Mouse (Mus musculus): ENCODE measurements around the gene Olfr175-ps1.

The Olfr175-ps1 gene

GRCm38 (mm10) chr16:58826732-58827319 is at the start of gene Olfr175-ps1:
TSS of gene Olfr175-ps1 (minus strand) at chr16:58826782.
- no peak for DNase-seq (ENCODE audit: low spot score in 2 of 2)

GRCm38 (mm10) chr16:58874668-58875067 is 48.1 kb upstream of the Olfr175-ps1 start, which contains the start of gene Olfr177:
TSS of gene Olfr177 (minus strand) at chr16:58874768.
- DNase-seq (ENCODE audit: low spot score in 2 of 2): no peak

GRCm38 (mm10) chr16:58861479-58861878 is 34.9 kb upstream of the Olfr175-ps1 start:
- no peak for DNase-seq (ENCODE audit: low spot score in 2 of 2)

- DNase-seq (ENCODE audit: low spot score in 2 of 2): no peak
These were observed 33.6 kb upstream of the Olfr175-ps1 start for GRCm38 (mm10) chr16:58860032-58860737.

GRCm38 (mm10) chr16:58800168-58800567 is 26.4 kb downstream of the Olfr175-ps1 start, which contains the start of gene Olfr173:
TSS of gene Olfr173 (minus strand) at chr16:58800268.
- no peak for DNase-seq (ENCODE audit: low spot score in 2 of 2)
